Mouse (Mus musculus) neutrophil, adult 59 days (primary cell): ENCODE data around the gene Ogfr. TPM values are rescaled to one million over a fixed set of nuclear protein-coding genes. Genes with fewer than 3 reads are reported as not detected.

Experiments used
- total RNA-seq, 2 experiments: library from RNA; stranded (reverse); gene quantifications; 1 replicate in 1 of 2; 2 replicates in 1 of 2; pipeline ENCODE4 v1.2.4; 2023

The Ogfr gene
- total RNA-seq = 10 to 100 TPM; 54.0 to 55.0 TPM

GRCm38 (mm10) chr2:180589123-180589831 is at the start of gene Ogfr:
Gene Ogfr, plus strand, starts transcription at chr2:180589245.

DNA sequence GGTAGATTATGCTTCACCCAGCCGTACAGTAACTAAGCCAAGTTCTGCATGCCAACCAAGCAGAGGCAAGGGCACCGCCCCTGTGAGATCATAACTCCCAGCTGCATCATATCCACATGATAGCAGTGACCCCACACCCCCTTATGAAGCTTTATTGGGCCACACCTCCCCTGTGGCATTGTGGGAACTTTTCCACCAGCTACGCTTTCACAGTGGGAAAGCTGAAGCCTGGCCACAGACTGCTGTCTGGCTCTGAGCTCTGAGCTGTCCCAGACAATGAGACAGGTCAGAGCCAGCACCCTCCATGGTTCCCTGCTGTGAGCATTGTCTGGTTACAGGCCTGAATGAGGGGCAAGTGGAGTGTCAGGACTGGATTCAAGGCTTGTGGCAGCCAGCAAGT is 8.0 kb upstream of the Ogfr start, which contains the start of gene Mrgbp:
Gene Mrgbp (plus strand): TSS at position 303 of the 400 bp plus-strand sequence.

GRCm38 (mm10) chr2:180597490-180597889 is 8.4 kb downstream of the Ogfr start, which contains the start of gene Col9a3:
Gene Col9a3, plus strand, starts transcription at chr2:180597790.

GRCm38 (mm10) chr2:180642555-180643260 is 53.7 kb downstream of the Ogfr start, which contains the start of gene Tcfl5:
Gene Tcfl5, minus strand, starts transcription at chr2:180642708.

Other genes with a start within 250 kb of the Ogfr start
- 10 to 100 TPM; 18.6 to 20.5 TPM for gene Slco4a1, start 133.0 kb upstream of the Ogfr start, total RNA-seq
- gene Ntsr1, start 89.3 kb upstream of the Ogfr start, total RNA-seq = not detected
- 10 to 100 TPM; 17.5 to 21.1 TPM for gene Mrgbp, start 7.9 kb upstream of the Ogfr start, total RNA-seq
- gene Col9a3, start 8.5 kb downstream of the Ogfr start, total RNA-seq = under 1 TPM; 0.33 to 0.36 TPM
- gene Tcfl5, start 53.5 kb downstream of the Ogfr start, total RNA-seq = not detected
- 10 to 100 TPM; 50.7 to 52.8 TPM for gene Dido1, start 120.8 kb downstream of the Ogfr start, total RNA-seq
- gene Gid8, start 120.9 kb downstream of the Ogfr start, total RNA-seq = 10 to 100 TPM; 55.2 to 56.0 TPM
- gene Slc17a9, start 136.0 kb downstream of the Ogfr start, total RNA-seq = 10 to 100 TPM; 18.6 to 25.9 TPM
- not detected for gene Bhlhe23, start 187.7 kb downstream of the Ogfr start, total RNA-seq